Mouse (Mus musculus): ENCODE measurements around the gene Cnbp. TPM values are rescaled to one million over a fixed set of nuclear protein-coding genes. Genes with fewer than 3 reads are reported as not detected.

The Cnbp gene
- polyA plus RNA-seq, 1 experiment = 335 TPM

DNA sequence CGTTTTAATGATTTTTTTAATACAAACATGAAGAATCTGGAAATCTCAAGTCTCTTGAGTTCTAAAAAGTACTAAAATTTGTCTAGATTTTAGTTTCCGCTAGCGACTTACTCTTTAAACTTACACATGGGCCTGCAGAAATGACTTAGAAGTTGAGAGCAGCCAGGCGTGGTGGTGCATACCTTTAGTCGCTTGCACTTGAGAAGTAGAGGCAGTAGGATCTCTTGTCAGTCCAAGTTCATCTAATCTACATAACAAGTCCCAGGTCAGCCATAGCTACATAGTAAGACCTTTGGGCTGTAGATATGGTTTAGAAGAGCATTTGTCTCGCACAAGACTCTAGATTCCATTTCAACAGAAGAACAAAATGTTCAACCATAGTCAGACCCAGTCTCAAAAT is 965 bp upstream of the Cnbp start:
- DNase-seq (ENCODE audit: extremely low spot score in 1 of 2, low spot score in 1 of 2) = no peak

DNA sequence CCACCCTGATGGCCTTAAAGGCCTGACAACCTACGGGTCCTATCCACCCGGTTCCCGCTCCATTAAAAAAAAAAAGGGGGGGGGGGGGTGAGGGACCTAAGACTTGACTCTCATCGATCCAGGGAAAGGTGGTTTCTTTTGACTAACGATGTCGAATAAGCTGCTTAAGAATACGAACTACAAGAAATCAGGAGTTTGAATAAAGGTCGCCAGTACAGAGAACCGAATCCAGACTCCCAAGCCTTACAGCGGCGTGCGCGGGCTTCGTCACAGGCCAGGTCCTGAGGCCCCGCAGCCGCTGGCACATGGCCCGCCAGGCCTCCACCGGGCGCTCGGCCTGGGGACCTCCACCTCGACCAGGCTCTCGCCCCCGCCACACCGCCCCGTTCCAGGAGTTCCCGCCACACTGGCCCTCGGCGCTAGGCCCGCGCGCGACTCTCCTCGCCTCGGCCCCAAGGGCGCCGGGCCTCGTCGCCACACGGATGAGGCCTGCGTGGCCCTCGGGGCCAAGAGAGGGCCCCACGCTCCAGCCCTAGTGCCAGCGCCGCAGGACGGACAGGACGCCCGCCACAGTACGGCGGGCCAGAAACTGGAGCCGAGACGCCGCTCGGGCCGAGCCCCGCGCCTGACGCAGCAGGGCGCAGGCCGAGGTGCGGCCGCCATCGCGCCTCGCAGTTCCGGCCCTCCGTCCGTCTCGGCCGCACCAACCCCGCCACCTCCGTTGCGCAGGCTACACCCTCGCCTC is 579 bp downstream of the Cnbp start:
- DNase-seq (ENCODE audit: extremely low spot score in 1 of 2, low spot score in 1 of 2) = peak in 1 of 2 experiments; percentile 32

DNA sequence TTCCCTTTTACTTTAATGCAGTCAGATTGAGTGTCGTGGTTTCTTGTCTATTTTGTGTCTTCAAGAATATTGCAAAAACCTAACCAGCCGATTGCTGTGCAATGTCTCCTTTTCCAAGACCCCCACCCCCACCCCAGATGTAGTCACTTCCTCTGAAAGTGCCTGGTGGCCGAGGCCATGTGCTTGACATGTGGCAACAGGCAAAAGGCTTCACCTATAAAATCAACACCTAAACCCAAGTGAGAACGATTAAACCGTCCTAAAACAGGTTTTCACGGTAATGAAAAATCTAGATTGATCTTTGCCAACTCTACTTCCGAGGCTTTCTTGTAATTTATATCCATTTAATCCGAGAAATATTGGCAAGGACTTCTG is 1.1 kb downstream of the Cnbp start:
- no peak for DNase-seq (ENCODE audit: extremely low spot score in 1 of 2, low spot score in 1 of 2)

DNA sequence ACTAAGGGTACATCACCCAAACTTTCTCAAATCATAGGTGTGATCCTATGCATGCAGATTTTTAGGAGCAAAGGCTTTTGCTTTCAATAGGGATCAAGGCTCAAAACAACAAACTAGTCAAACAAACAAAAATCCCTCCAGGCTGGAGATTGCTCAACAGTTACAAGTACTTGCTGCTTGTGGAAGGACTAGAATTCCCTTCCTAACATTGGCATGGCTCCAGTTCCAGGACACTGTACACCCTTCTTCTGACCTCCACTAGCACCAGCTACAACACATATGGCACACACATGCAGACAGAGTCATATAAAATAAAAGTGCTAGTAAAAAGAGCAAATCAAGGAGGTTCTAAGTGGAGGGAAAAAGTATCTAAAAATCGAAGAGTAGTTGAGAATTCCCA is 4.1 kb downstream of the Cnbp start:
- no peak for DNase-seq (ENCODE audit: extremely low spot score in 1 of 2, low spot score in 1 of 2)

DNA sequence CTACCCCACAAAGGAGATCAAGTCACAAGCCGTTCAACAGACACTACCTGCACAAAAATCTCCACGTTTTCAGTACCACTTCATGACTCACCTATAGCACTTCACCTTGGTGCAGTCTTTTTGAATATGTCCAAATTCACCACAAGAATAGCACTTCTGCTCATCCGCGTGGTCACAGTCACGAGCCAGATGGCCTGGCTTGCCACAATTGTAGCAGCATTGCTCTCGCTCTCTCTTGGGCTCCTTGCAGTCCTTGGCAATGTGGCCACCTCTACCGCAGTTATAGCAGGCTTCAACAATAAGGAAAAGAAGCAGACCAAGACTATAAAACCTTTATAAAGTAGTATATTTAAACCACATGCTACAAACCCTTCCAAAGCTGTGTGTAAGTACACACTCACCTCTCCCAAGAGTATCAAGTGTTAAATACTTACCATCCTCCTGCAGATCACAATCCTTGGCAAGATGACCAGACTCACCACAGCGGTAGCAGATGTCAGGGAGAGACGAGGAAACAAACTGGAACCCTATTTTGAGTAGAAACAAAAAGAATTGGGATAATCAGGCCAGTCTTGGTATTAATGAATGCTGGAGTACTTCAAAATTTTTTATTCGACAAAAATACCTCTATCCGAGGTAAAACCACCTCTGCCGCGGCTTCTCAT is 5.7 kb downstream of the Cnbp start:
- no peak for DNase-seq (ENCODE audit: extremely low spot score in 1 of 2, low spot score in 1 of 2)

DNA sequence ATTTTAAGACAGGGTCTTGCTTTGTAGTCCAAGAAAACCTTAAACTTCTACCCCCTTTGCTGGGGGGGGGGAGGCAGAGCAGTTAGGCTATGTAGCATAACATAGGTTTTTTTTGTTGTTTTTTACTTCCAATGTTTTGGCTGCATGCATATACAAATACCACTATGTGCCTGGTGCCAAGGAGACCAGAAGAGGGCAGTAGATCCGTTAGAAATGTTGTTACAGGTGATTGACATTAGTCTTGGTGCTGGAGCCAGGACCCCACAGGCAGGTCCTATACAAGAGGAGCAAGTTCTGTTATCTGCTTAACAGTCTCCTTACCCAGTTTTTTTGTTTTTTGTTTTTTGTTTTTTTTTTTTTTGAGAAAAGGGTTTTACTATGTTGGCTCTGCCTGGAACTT is 8.7 kb downstream of the Cnbp start:
- no peak for DNase-seq (ENCODE audit: extremely low spot score in 1 of 2, low spot score in 1 of 2)

DNA sequence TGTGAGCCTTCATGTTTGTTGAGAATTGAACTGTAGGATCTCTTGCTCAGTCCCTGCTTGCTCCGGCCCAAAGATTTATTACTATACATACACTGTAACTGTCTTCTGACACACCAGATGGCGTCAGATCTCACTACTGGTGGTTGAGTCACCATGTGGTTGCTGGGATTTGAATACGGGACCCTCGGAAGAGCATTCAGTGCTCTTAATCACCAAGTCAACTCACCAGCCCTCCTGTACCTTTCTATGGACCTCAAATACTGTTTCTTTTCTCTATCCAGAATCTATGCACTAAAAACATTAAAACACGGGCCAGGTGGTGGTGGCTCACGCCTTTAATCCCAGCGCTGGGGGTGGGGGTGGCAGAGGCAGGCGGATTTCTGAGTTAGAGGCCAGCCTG is 9.3 kb downstream of the Cnbp start:
- DNase-seq (ENCODE audit: extremely low spot score in 1 of 2, low spot score in 1 of 2) = no peak

DNA sequence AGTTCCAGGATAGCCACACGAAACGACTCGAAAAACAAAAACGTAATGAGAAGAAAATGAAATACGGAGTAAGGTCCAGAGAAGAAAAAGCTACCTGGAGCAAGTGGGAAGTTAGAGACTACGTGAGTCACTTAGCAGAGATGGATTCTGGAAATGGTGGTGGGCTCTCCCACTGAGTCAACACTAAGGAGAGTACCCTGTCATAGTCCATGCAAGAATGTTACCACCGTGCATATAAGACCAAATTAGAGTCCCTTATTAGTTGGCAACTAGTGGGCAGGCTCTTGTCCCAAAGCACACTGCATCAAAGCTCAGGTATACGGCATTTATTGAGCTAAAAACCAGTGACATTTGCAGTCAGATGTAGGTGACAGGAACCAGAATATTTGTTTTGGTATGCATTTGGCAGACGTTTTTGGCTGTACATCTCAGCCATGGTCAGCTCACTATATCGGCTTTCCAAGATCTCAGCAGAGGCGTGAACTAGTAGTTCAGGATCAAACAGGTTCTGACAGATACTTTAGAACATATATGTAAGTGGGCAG is 11.0 kb downstream of the Cnbp start:
- no peak for DNase-seq (ENCODE audit: extremely low spot score in 1 of 2, low spot score in 1 of 2)

DNA sequence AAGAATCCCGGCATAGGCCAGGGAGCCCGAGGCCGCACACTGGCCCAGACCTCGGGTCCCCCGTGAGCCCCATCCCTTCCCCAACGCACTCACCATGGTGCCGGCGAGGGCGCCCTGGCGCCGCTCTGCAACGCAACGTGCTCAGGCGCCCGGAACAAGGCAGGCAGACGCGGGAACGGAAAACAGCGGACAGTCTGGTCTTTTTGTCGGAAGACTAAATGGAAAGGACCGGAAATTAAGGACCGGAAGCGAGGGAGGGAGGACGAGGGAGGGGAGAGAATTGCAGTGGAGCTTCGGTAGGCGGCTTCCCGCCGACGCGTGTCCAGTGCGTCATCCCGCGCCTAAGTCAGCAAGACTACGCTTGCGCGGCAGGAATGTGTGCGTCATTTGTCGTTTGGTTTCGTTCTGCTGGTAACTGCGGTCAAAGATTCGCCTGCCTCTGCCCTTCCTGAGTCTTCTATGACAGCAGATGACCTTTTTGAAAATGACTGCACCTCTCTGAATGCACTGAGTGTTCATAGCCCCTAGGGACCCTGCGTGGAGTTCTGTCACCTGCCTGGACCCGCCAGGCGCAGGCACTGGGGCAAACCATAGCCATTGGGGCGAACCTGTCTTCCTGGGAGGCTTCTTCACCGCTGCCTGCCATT is 12.2 kb downstream of the Cnbp start, which contains the start of gene Isy1:
Isy1 (minus strand) TSS at position 248 of the 647 bp plus-strand sequence.
- DNase-seq (ENCODE audit: extremely low spot score in 1 of 2, low spot score in 1 of 2) = peak; percentile 96 to 98

DNA sequence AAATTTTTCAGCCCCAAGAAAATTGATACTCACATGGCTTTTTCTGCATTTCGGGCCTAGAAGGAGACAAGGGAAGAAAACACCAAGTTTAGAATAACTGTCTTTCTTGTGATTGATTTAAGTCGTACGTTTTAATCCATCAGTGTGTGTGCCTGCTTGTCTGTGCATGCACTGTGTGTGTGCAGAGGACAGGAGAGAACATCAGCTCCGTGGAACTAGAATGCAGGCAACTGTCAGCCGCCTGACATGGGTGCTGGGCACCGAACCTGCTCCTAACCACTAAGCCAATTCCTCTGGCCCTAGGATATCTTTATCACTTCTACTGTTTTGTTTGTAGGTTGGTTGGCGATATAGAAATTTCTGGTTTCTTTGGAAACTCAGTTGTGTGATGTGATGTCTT is 15.2 kb downstream of the Cnbp start, which contains the start of gene Gm45140:
Gm45140 (minus strand) TSS at position 101 of the 400 bp plus-strand sequence.
- DNase-seq (ENCODE audit: extremely low spot score in 1 of 2, low spot score in 1 of 2) = no peak

DNA sequence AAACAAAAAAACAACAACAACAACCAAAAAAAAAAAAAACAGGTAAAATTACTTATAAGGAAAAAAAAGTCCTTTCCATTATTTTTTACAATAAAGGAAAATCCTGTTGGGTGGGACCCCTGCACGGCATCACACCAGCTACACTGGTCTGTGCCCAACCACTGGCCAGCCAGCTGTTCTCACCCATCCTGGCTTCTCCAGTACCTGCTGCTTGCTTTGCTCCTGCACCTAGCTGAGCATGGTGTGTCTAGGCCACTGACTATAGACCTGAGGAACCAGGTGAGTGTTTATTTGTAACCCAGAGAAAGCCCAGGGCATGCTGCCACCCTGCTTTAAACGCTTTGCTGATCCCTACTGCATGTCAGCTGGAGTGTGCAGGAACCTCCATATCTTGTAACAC is 30.5 kb downstream of the Cnbp start:
- no peak for DNase-seq (ENCODE audit: extremely low spot score in 1 of 2, low spot score in 1 of 2)

DNA sequence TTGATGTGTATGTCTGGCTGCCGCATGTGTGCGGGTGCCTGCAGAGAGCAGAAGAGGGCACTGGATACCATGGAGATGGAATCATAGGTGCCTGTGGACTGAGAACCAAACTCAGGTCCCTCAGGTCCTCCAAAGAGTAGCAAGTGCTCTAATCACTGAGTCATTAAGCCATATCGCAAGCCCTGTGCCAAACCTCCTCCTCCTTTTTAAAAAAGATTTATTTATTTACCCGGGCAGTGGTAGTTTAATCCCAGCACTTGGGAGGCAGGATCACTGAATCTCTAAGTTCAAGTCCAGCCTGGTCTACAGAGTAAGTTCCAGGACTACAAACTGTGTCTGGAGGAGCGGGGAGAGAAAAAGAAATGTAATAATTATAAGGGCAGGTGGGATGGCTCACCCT is 36.4 kb downstream of the Cnbp start:
- no peak for DNase-seq (ENCODE audit: extremely low spot score in 1 of 2, low spot score in 1 of 2)

DNA sequence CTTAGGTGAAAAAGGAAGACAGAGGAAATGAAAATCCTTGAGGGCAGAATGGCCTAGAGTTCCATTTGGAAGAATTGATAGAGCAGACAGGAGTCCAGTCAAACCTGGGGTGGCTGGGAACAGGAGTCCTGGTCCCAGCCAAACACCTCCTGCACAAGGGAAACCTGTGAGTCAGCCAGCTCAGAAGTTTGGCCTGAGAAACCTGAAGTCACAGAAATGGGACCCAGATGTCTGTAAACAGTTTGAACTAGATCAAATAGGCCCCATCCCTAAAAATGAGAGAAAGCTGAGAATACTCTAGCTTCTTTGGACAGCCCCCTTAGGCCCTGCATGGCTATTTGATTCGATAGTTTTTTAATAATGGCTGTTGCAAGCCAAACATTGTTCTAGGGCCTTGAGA is 38.2 kb downstream of the Cnbp start:
- no peak for DNase-seq (ENCODE audit: extremely low spot score in 1 of 2, low spot score in 1 of 2)

DNA sequence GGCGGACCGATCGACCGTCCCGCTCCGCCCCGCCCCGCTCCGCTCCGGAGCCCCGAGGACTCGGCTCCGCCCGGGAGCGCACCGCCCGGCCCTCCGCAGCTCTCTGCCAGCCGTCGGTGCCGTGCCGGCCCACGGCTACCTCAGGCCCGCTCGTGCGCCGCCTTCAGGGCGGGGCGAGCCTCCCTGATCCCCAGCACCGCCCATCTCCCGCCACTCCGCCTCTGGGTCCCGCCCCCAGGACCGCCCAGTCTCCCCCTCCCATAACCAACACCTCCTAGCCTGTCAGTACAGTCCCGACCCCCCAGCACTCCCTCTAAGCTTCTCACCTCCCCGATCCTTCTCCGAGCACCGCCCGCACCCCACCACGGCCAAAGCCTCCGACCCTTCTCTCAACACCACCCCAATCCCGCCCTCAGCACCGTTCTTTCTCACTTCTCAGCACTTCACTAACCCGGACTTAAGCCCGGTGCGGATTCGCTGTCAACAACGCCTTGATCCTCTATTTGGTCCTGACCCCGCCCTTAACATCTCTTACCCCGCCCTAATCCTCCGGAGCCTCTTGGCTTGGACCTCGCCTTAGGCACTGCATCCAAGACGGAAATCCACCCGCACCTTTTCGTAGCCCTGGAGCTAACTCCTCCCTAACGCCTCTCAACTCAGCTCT is 39.1 kb downstream of the Cnbp start, which contains the start of gene Rab43:
Rab43 (minus strand) TSS at position 490 of the 664 bp plus-strand sequence.
- peak; percentile 78 to 89 for DNase-seq (ENCODE audit: extremely low spot score in 1 of 2, low spot score in 1 of 2)

DNA sequence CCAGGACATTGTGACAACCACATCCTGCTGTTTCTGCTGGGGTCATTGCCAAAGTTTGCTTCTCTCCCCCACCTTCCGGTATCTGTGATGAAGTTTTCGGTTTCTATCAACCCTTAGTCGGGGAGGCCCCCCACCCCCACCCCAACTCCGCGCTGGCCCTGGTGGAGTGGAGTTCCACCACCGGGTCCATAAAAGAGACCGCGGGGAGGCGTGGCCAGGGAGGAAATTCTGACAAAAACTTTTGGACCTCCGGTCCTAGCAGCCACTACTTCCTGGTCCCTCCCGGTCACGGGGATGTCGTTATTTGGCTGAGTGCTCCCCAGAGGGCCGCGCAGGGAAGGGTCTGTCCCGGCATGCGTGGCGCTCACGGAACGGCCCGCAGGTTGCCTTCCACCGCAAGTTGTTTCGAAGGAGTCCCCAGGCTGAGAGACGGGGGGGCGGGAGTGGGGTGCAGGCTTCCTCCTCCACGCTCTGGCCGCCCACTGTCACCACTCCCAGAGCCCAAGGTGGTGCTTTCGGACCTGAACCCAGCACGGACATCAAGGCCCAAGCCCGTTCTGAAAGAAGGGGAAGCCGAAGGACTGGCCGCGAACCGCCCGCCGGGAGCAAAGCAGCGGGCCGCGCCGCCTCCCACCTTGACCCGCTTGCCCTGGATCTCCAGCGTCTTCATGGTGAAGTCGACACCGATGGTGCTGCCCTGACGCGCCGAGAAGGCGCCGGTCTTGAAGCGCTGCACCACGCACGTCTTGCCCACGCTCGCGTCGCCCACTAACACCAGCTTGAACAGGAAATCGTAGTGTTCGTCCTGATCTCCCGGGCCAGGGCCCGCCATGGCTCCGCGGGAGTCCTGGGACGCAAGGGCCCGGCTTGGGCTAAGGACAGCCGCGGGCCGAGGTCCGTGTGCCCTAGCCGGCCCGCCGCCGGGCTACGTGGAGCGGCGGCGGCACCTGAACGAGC is 39.9 kb downstream of the Cnbp start:
- peak in 1 of 2 experiments; percentile 60 for DNase-seq (ENCODE audit: extremely low spot score in 1 of 2, low spot score in 1 of 2)

DNA sequence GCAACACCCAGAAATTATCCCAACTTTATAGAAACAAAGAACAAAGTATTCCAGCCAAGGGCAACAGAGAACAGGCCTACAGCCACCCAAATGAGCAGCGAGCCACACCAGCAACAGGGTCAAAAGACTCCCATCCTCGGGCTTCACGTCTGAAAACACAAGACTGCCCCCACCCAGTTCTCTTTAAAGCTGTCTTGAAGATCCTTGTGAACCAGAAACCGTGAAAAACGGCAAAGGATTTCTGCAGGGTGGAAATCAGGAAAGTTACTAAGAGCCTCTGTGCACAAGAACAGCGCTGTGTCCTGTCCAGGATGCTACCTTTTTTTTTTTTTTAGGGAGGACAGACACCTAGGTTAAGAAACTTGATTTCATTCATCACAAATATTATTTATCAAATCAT is 40.6 kb downstream of the Cnbp start:
- DNase-seq (ENCODE audit: extremely low spot score in 1 of 2, low spot score in 1 of 2) = no peak

DNA sequence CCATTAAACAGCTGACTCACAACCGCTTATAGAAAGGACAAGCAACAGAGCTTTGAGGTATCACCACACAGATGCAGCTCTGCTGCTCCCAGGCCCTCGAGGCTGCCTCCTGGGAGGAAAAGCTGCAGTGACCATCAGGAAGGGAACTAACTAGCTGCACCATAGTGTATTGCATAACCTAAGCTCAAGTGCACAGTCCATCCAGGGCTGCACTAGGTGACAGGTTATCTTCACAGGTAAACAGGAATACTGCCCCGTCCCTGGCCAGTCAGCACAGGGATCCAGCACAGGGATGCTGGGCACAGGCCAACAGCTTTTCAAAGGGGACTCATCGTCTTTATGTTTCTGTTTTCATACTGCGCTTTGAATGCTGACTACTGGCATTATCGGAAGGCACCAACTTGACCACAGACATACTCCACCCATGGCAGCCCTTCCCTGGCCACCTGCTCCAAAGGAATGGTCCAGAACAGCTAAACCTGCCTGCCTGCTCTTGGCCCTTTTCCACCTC is 41.2 kb downstream of the Cnbp start:
- DNase-seq (ENCODE audit: extremely low spot score in 1 of 2, low spot score in 1 of 2) = no peak

DNA sequence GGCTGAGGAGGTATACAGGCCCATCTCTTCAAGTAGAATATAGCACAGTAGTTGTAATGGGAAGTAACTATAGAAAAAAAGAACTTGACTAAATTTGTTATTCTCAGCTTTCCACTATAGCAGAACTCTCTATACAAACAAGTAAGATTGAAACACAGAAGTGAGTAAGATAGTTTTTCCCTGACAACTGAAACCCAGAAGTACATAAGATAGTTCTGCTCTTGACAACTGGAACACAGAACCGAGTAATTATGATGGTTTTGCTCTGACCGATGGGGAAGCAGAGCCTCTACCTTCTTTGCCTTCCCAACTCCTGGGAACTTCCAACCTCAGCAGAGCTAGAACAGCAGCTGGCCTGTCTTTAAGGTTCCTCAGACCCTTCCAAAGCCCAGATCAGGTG is 41.8 kb downstream of the Cnbp start:
- DNase-seq (ENCODE audit: extremely low spot score in 1 of 2, low spot score in 1 of 2) = no peak

DNA sequence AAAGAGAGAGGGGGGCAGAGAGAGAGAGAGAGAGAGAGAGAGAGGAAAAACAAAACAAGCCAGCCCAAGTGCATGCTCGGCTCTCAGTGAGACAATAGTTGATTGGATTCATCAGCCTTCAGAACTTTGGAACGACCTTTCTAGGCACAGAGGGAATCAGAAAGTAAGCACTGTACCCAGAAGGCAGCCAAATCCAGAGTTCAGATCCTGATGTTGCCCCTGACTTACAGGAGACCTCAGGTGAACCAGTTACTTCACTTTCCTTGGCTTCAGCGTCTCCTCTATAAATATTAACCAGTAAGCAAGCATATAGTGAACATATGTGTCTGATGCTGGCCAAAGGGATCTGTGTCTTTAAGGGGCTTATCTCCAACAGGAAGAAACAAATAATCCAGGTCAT is 42.4 kb downstream of the Cnbp start:
- DNase-seq (ENCODE audit: extremely low spot score in 1 of 2, low spot score in 1 of 2) = no peak

All from frontal cortex, adult 2 months (tissue).